Mouse (Mus musculus): Measurements from ENCODE around the gene Lsg1. TPM values are rescaled to one million over a fixed set of nuclear protein-coding genes. Genes with fewer than 3 reads are reported as not detected.

The Lsg1 gene
- polyA plus RNA-seq, 1 experiment from 2014 or later = 44.3 TPM

DNA sequence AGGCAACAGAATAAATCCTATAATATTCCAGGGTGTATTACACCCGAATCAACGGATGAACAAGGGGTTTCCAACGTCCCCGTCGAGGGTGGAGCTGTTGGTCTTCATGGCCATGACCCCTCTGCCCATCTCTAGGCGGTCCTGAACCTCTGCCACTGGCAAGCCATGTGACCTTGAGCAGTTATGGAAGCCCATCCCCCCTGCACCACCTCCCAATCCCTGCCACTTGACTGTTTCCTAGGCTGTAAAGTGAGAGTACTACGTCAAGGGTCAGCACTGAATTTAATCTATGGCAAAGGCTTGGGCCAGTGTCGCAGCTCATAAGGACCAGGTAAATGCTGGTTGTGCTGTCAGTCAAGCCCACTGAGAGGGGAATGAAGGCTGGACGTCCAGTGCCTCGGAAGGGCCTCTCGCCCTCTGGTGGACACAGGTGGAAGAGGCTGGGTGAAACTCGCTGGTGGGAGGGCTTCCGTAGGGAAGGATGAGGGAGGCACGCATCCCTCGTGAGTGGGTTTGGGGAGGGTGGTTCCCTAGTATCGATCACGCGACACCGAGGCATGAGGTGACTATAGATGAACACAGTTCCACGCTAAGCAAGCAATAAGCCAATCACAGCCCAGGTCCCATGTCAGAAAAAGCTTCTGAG is 55.5 kb downstream of the Lsg1 start:
- no peak overlapping the region for H3K4me3 ChIP-seq (replicated peaks; ENCODE audit: low read length)
- DNase-seq (ENCODE audit: low spot score) = no peak
- H3K9me3 ChIP-seq (ENCODE audit: control insufficient read depth, low read length) = no peaks in the 10 kb centered on the region
- no peak overlapping the region for H3K27ac ChIP-seq
- peak; percentile 46; the same call in 1 of the 2 replicates for ATAC-seq (ENCODE audit: low FRiP score)
- no peak overlapping the region for H3K9ac ChIP-seq
- no peaks in the 10 kb centered on the region for H3K4me1 ChIP-seq (replicated peaks; ENCODE audit: control insufficient read depth, insufficient read depth, low read length)
- H3K4me2 ChIP-seq (replicated peaks) = no peak overlapping the region
- H3K27me3 ChIP-seq (ENCODE audit: control insufficient read depth, insufficient read depth, low read length) = no peaks in the 10 kb centered on the region
- peaks cover 53% of the 10 kb centered on the region for H3K36me3 ChIP-seq (replicated peaks; ENCODE audit: control insufficient read depth, insufficient read depth)
- 31% methylated on average over 20 of the region's 20 CpGs for WGBS

GRCm38 (mm10) chr16:30530815-30531214 is 56.6 kb downstream of the Lsg1 start:
- Histone ChIP-seq H3K27me3 (ENCODE audit: control insufficient read depth, insufficient read depth, low read length) (no peaks in the 10 kb centered on the region), H3K9ac (no peak overlapping the region), H3K4me1 (replicated peaks; ENCODE audit: control insufficient read depth, insufficient read depth, low read length) (no peaks in the 10 kb centered on the region), H3K9me3 (ENCODE audit: control insufficient read depth, low read length) (no peaks in the 10 kb centered on the region), H3K4me3 (replicated peaks; ENCODE audit: low read length) (no peak overlapping the region), H3K36me3 (replicated peaks; ENCODE audit: control insufficient read depth, insufficient read depth) (peaks cover 55% of the 10 kb centered on the region), H3K4me2 (replicated peaks) (no peak overlapping the region), H3K27ac (no peak overlapping the region)
- WGBS = 50% methylated on average over 4 of the region's 4 CpGs
- peak; percentile 51 for DNase-seq (ENCODE audit: low spot score)
- no peak for ATAC-seq (ENCODE audit: low FRiP score)

DNA sequence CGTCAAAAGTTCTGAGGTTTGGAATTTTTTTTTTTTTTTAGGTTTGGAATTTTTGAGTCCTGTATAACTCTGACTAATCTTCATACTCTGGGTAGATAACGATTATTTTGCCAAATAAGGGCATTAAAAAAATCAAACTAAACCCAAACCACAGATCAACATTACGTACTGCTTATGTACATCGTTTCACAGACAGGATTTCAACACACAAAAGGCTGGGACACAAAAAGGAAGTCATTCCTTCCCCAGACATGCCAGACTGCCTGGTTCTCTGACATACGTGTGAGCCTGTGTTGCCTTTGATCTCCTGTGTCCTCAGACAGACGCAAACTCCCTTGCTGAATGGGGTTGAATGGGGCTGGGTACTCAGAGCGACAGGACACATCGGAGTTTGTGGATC is 59.0 kb downstream of the Lsg1 start:
- H3K4me3 ChIP-seq (replicated peaks; ENCODE audit: low read length) = no peak overlapping the region
- H3K9ac ChIP-seq = no peak overlapping the region
- peaks cover 60% of the 10 kb centered on the region for H3K36me3 ChIP-seq (replicated peaks; ENCODE audit: control insufficient read depth, insufficient read depth)

GRCm38 (mm10) chr16:30527889-30528288 is 59.5 kb downstream of the Lsg1 start:
- H3K27me3 ChIP-seq (ENCODE audit: control insufficient read depth, insufficient read depth, low read length) = no peaks in the 10 kb centered on the region
- peaks cover 64% of the 10 kb centered on the region for H3K36me3 ChIP-seq (replicated peaks; ENCODE audit: control insufficient read depth, insufficient read depth)
- no peak overlapping the region for H3K27ac ChIP-seq
- H3K9ac ChIP-seq = no peak overlapping the region
- H3K4me1 ChIP-seq (replicated peaks; ENCODE audit: control insufficient read depth, insufficient read depth, low read length) = no peaks in the 10 kb centered on the region
- H3K9me3 ChIP-seq (ENCODE audit: control insufficient read depth, low read length) = no peaks in the 10 kb centered on the region
- DNase-seq (ENCODE audit: low spot score) (no peak), ATAC-seq (ENCODE audit: low FRiP score) (no peak)
- H3K4me3 ChIP-seq (replicated peaks; ENCODE audit: low read length) = no peak overlapping the region
- WGBS = 79% methylated on average over 2 of the region's 2 CpGs
- H3K4me2 ChIP-seq (replicated peaks) = no peak overlapping the region

More for the DNA sequence above, 59.0 kb downstream of the Lsg1 start:
- H3K27me3 ChIP-seq (ENCODE audit: control insufficient read depth, insufficient read depth, low read length) = no peaks in the 10 kb centered on the region
- no peak overlapping the region for H3K4me2 ChIP-seq (replicated peaks)
- H3K27ac ChIP-seq = no peak overlapping the region
- DNase-seq (ENCODE audit: low spot score) = no peak
- no peaks in the 10 kb centered on the region for H3K9me3 ChIP-seq (ENCODE audit: control insufficient read depth, low read length)
- no peak for ATAC-seq (ENCODE audit: low FRiP score)
- H3K4me1 ChIP-seq (replicated peaks; ENCODE audit: control insufficient read depth, insufficient read depth, low read length) = no peaks in the 10 kb centered on the region
- WGBS = 84% methylated on average over 8 of the region's 8 CpGs

- Histone ChIP-seq H3K4me1 (replicated peaks; ENCODE audit: control insufficient read depth, insufficient read depth, low read length) (no peaks in the 10 kb centered on the region), H3K27me3 (ENCODE audit: control insufficient read depth, insufficient read depth, low read length) (no peaks in the 10 kb centered on the region), H3K4me3 (replicated peaks; ENCODE audit: low read length) (no peak overlapping the region), H3K27ac (no peak overlapping the region), H3K9ac (no peak overlapping the region), H3K36me3 (replicated peaks; ENCODE audit: control insufficient read depth, insufficient read depth) (peaks cover 84% of the 10 kb centered on the region), H3K9me3 (ENCODE audit: control insufficient read depth, low read length) (no peaks in the 10 kb centered on the region), H3K4me2 (replicated peaks) (no peak overlapping the region)
- no peak for DNase-seq (ENCODE audit: low spot score)
- WGBS = 89% methylated on average over 13 of the region's 14 CpGs
- ATAC-seq (ENCODE audit: low FRiP score) = no peak
These were observed 61.6 kb downstream of the Lsg1 start for GRCm38 (mm10) chr16:30525756-30526155.

- no peak for DNase-seq (ENCODE audit: low spot score)
- ATAC-seq (ENCODE audit: low FRiP score) = no peak
- 95% methylated on average over 6 of the region's 6 CpGs for WGBS
- H3K27me3 ChIP-seq (ENCODE audit: control insufficient read depth, insufficient read depth, low read length) = no peaks in the 10 kb centered on the region
- no peak overlapping the region for H3K4me3 ChIP-seq (replicated peaks; ENCODE audit: low read length)
- H3K9ac ChIP-seq = no peak overlapping the region
- no peaks in the 10 kb centered on the region for H3K4me1 ChIP-seq (replicated peaks; ENCODE audit: control insufficient read depth, insufficient read depth, low read length)
- H3K4me2 ChIP-seq (replicated peaks) = no peak overlapping the region
- H3K36me3 ChIP-seq (replicated peaks; ENCODE audit: control insufficient read depth, insufficient read depth) = peaks cover 78% of the 10 kb centered on the region
- H3K27ac ChIP-seq = no peak overlapping the region
- no peaks in the 10 kb centered on the region for H3K9me3 ChIP-seq (ENCODE audit: control insufficient read depth, low read length)
These were observed 62.9 kb downstream of the Lsg1 start for GRCm38 (mm10) chr16:30524481-30524880.

DNA sequence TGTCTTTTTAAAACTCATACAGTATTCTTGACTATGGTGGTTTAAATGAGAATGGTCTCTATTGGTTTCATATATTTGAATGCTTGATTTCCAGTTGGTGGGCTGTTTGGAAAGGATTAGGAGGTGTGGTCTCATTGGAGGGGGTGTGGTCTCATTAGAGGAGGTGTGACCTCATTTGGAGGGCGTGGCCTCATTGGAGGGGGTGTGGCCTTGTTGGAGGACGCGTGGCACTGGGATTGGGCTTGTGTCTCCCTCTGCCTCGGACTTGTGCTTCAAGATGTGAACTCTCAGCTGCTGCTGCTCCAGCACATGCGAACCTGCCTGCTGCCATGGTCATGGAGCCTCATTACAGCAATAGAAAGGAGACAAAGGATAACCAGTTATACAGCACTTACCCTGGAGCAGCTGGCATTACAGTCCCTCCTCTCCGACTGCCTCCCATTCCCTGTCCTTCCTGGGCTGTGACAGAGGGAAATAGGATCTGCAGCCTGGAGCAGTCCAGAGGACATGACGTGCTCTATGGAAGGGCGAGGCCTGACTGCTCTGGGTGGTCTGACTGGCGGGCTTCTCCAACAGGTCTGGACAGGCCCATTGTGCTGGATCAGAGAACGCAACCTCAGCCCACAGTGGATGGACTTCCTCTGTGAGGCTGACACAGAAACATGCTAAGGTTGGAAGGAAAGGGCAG is 65.0 kb downstream of the Lsg1 start:
- Histone ChIP-seq H3K4me3 (replicated peaks; ENCODE audit: low read length) (no peak overlapping the region), H3K4me1 (replicated peaks; ENCODE audit: control insufficient read depth, insufficient read depth, low read length) (no peaks in the 10 kb centered on the region), H3K9me3 (ENCODE audit: control insufficient read depth, low read length) (no peaks in the 10 kb centered on the region), H3K36me3 (replicated peaks; ENCODE audit: control insufficient read depth, insufficient read depth) (peaks cover 78% of the 10 kb centered on the region), H3K4me2 (replicated peaks) (no peak overlapping the region), H3K27ac (no peak overlapping the region), H3K27me3 (ENCODE audit: control insufficient read depth, insufficient read depth, low read length) (no peaks in the 10 kb centered on the region), H3K9ac (no peak overlapping the region)
- peak; percentile 39; the same call in 1 of the 2 replicates for ATAC-seq (ENCODE audit: low FRiP score)
- no peak for DNase-seq (ENCODE audit: low spot score)
- WGBS = 70% methylated on average over 10 of the region's 10 CpGs

DNA sequence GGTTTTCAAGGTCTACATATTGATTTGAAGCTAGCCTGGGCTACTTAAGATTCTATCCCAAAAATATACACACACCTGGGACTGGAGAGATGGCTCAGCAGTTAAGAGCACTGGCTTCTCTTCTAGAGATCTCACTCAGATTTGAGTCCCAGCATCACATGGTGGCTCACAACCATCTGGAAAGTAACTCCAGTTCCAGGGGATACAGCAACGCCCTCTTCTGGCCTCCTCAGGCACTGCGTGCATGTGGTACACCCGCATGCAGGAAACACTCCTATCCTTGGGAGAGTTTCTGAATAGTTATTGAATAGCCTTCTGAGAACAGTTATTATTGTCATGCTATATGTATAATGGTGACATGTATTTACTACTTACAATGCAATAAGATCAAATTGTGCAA is 66.2 kb downstream of the Lsg1 start:
- H3K36me3 ChIP-seq (replicated peaks; ENCODE audit: control insufficient read depth, insufficient read depth) = peaks cover 71% of the 10 kb centered on the region
- WGBS = 63% methylated on average over 3 of the region's 3 CpGs

GRCm38 (mm10) chr16:30520361-30520823 is 67.0 kb downstream of the Lsg1 start:
- Histone ChIP-seq H3K4me1 (replicated peaks; ENCODE audit: control insufficient read depth, insufficient read depth, low read length) (no peaks in the 10 kb centered on the region), H3K4me2 (replicated peaks) (peak overlapping the region; percentile 17; the same call in 1 of the 2 replicates), H3K4me3 (replicated peaks; ENCODE audit: low read length) (no peak overlapping the region), H3K36me3 (replicated peaks; ENCODE audit: control insufficient read depth, insufficient read depth) (peaks cover 74% of the 10 kb centered on the region), H3K9me3 (ENCODE audit: control insufficient read depth, low read length) (0 out of 2 replicates have a peak, but pooled peaks cover 4% of the 10 kb centered on the region), H3K27me3 (ENCODE audit: control insufficient read depth, insufficient read depth, low read length) (no peaks in the 10 kb centered on the region), H3K9ac (no peak overlapping the region), H3K27ac (no peak overlapping the region)
- DNase-seq (ENCODE audit: low spot score) (peak; percentile 86), ATAC-seq (ENCODE audit: low FRiP score) (no peak)
- 35% methylated on average over 9 of the region's 9 CpGs for WGBS

More for the DNA sequence above, 66.2 kb downstream of the Lsg1 start:
- H3K27me3 ChIP-seq (ENCODE audit: control insufficient read depth, insufficient read depth, low read length) = no peaks in the 10 kb centered on the region
- H3K4me3 ChIP-seq (replicated peaks; ENCODE audit: low read length) = no peak overlapping the region
- ATAC-seq (ENCODE audit: low FRiP score) (no peak), DNase-seq (ENCODE audit: low spot score) (no peak)
- H3K9ac ChIP-seq = no peak overlapping the region
- H3K4me2 ChIP-seq (replicated peaks) = no peak overlapping the region
- no peaks in the 10 kb centered on the region for H3K4me1 ChIP-seq (replicated peaks; ENCODE audit: control insufficient read depth, insufficient read depth, low read length)
- H3K27ac ChIP-seq = no peak overlapping the region
- H3K9me3 ChIP-seq (ENCODE audit: control insufficient read depth, low read length) = no peaks in the 10 kb centered on the region
